Mouse (Mus musculus): Measurements from ENCODE around the gene Idh3a. TPM values are rescaled to one million over a fixed set of nuclear protein-coding genes. Genes with fewer than 3 reads are reported as not detected.

The Idh3a gene
- polyA plus RNA-seq, 1 experiment, result 25.0 TPM

- TF ChIP-seq GATA1 (IDR thresholded peaks at IDR 0.05; ENCODE audit: low read length), result no peak
Observed at GRCm38 (mm10) chr9:54566958-54567357, 19.2 kb upstream of the Idh3a start.

DNA sequence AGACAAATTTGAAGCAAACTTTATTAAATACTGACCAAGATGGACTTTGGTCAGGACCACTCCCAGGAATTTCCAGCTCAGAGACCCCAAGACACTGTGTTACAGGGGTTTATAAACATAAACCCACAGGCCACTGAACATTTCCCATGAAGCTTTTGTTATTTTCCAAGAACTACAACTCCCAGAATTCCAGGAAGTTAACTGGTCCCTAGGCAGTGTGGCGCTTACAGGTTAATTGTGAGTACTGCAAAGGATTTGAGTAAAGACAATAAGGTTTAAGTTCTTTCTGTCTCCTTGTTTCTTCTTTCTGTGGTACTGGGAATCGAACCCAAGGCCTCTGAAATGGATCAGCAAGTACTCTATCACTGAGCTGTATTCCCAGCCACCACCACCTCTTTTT lies 17.4 kb upstream of the Idh3a start:
- no peak for TF ChIP-seq GATA1 (IDR thresholded peaks at IDR 0.05; ENCODE audit: low read length)

DNA sequence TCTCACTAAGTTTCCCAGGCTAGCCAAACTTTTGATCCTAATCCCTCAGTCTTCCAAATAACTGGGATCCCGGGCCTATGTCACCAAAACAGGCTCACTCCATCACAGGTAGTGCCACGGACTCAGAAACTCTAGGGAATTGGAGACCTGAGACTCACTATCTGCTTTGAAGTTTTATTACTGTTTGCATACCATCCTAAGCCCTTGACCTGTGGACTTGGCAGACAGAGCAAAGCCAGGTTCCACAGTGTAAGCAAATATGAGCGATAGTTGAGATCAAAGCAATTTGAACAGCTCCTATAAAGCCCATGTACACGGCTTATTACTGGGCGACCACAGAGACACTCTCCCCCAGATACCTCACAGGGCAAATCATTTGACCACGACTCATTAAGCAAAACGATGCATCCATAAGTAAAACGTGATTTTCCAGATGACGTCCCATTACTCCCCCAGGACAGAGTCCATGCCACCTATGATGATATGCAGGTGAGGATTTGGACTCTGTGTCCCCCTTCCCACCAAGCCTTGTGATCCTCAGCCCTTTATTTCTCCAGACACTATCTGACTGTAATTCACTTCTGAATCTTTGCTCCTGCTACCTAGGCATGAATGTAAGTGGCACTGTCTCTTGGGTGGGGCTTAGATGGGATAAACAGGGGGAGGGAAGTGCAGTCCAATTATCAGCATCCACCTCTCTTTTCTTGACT lies 14.8 kb upstream of the Idh3a start:
- TF ChIP-seq GATA1 (IDR thresholded peaks at IDR 0.05; ENCODE audit: low read length), result no peak

DNA sequence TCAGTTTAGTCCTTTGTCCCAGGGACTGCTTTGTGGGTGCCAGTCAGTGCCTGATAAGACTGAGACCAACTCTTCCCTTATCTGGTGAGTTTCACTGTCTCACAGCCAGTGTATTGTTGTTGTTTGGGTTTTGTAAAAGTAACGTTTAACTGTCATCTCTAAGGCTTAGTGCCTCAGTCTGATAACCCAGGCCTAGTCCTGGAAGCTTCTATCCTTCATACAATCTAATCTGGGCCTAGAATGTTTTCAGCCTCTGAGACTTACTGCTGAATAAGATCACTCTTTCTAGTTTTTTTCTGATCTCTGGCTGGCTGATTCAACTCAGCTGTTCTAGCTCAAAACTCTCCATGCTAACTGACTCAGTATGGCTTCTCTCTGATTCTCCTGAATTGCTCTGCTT lies 2.4 kb upstream of the Idh3a start:
- peak; percentile 60 for TF ChIP-seq GATA1 (IDR thresholded peaks at IDR 0.05; ENCODE audit: low read length)

DNA sequence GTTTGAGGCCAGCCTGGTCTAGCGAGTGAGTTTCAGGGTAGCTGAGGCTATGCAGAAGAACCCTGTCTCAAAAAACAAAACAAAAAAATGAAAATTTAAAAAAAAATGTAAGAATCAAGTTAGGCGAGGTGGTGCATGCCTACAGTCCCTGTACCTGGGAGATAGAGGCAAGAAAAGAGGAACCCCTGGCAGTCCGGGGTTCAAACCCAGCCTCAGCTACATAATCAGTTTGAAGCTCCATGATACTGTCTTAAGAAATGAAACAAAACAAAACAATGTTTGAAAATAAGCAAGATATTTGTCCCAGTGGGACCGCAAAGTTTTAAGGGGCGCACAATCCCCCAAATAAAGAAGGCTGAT lies 315 bp upstream of the Idh3a start:
- no peak for TF ChIP-seq GATA1 (IDR thresholded peaks at IDR 0.05; ENCODE audit: low read length)

- no peak for TF ChIP-seq GATA1 (IDR thresholded peaks at IDR 0.05; ENCODE audit: low read length)
Observed at GRCm38 (mm10) chr9:54587863-54588262, 1.7 kb downstream of the Idh3a start.

DNA sequence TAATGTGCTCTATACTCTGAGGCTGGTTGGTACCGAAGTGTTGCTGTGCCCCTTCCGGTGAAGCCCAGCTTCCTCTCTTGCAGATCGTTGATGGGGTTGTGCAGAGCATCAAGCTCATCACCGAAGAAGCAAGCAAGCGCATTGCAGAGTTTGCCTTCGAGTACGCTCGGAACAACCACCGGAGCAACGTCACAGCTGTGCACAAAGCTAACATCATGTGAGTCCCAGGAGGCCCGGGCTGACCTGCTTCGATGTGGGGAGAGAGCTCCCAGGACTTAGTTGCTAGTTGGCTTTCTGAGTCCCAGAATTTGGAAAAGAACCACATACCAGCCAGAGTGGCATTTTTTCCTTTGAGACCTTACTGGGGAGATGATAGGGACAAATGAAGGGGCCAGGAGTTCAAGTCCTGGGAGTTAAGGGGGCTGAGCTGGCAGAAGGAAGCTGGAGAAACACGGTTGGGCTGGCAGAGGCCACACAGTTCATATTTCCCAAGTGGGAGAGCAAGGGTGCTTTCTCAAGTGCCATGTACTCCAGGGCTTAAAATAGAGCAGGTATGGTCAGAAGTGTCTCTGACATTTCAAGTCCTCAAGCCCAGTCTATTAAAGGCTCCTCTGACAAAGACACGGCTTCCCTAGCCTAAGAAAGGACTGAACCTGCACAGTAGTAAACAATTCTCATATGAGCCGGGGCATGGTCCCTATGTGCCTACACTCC lies 10.8 kb downstream of the Idh3a start:
- TF ChIP-seq GATA1 (IDR thresholded peaks at IDR 0.05; ENCODE audit: low read length), result no peak

- TF ChIP-seq GATA1 (IDR thresholded peaks at IDR 0.05; ENCODE audit: low read length), result no peak
Observed at GRCm38 (mm10) chr9:54602386-54602785, 16.3 kb downstream of the Idh3a start.

DNA sequence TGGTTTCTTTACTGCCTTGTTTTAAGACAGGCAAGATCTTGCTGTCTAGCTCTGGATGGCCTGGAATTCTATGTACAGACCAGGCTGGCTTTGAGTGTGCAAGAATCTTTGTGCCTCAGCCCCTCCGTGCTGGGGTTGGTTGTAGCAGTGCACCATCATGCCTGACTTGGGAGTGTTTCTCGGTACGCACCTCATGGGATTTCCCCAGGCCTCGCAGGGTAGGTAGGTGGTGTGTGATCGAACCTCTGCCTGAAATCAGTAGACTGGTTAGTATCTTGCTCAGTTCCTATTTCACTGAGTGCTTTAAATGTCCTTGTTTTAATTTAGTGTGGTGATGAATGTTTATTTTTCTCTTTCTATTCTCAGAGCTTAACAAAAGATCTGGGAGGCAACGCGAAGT lies 16.8 kb downstream of the Idh3a start:
- TF ChIP-seq GATA1 (IDR thresholded peaks at IDR 0.05; ENCODE audit: low read length), result no peak

DNA sequence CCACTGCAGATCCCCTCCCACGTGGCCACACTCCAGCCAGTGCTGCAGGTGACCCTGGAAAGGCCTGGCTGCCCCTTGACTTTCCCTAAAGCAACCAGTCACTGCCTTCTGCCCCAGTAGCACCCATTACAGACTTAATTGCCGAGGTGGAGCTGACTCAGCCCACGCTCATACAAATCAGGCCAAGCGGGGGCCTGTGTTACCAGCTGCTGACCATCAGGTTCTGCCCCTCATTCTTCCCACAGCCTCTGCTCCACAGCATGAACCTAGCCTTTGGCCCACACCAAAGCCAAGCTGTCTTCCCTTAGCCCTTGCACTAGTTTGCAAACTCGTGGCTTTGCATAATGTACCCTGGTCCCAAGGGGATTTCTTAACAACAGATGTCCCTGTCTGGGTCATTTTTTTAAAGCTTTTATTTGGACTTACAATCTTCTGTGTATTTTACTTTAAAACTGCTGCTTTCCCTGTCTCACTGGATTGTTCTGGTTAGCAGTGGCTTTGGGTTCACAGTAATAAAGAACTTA lies 18.1 kb downstream of the Idh3a start:
- TF ChIP-seq GATA1 (IDR thresholded peaks at IDR 0.05; ENCODE audit: low read length), result no peak

DNA sequence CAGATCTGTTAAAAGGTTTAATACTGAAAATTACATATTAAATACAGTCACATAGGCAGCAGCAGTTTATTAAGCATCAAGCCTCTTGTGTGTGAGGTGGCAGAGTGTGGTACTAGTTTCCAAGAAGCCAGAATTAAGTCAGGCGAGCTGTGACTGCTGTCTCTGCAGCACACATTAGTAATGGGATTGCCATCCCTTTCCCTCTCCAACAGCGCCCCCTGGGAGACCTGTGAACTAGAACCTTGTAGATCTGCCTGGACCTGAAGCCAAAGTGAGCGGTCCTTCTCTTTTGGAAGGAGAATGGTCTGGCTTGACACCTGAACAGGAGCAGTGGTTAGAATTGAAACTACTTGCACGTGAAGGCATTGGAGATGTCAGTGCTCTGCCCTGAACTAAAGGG lies 18.8 kb downstream of the Idh3a start:
- no peak for TF ChIP-seq GATA1 (IDR thresholded peaks at IDR 0.05; ENCODE audit: low read length)

DNA sequence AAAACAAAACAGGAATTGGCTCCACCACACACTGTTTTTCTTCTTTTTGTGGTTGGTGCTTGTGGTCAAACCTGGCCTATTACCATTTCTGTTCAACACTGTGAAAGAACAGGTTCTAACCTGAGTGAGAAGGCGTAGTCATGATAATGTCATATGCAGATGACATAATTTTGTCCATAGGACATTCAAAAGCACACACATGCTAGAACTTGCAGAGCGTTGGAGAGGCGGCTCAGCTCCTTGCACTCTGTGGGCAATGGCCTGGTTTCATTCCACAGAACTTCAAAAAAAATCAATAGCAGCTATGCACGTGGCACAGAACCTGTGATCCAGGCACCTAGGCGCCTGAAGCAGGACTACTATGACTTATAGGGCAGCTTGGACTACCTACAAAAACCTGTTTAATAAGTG lies 26.7 kb downstream of the Idh3a start:
- no peak for TF ChIP-seq GATA1 (IDR thresholded peaks at IDR 0.05; ENCODE audit: low read length)

DNA sequence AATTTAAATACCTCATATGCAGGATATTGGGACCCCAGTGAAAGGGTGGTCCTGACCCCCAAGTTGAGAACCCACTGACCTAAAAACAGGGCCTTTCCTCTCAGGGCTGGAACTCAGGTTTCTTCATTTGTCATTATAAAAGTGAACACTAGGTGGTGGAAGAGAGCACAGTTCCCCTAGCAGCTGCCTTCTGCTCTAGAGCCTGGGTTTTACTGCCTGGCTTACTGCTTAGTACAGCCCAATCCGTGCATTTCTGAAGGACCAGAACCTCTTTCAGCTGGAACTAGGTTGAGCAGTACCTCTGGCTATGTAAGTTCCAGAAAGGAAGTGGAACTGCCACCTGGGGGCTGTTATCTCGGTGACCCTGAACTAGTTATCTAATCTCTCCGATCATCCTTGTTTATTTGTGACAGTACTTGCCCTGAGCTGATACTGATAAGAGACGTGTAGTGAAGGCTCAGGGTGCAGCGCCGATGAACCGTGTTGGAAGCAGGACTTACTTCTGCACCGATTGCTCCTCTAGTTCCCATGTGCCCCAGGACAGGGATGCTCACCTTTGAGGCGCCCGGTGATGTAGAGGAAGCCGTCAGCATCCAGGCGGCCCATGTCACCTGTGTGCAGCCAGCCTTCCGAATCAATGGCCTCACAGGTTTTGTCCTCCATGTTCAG lies 28.2 kb downstream of the Idh3a start:
- no peak for TF ChIP-seq GATA1 (IDR thresholded peaks at IDR 0.05; ENCODE audit: low read length)

DNA sequence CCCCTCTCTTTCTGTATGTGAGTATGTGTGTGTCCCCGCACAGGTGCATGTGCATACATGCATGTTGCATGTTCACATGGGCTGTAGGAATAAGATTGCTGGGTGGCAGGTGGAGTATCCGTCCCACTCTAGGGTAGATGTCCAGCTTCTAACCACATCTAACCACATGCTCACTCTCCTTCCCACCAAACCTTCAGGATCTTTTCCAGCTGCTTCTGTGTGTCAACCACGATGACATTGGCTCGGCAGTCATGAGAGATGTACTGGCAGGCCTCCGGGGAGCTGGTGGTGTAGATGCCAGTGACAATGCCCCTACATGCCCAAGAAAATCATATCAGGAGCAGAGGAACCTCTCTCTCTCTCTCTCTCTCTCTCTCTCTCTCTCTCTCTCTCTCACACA lies 41.1 kb downstream of the Idh3a start:
- TF ChIP-seq GATA1 (IDR thresholded peaks at IDR 0.05; ENCODE audit: low read length), result no peak

DNA sequence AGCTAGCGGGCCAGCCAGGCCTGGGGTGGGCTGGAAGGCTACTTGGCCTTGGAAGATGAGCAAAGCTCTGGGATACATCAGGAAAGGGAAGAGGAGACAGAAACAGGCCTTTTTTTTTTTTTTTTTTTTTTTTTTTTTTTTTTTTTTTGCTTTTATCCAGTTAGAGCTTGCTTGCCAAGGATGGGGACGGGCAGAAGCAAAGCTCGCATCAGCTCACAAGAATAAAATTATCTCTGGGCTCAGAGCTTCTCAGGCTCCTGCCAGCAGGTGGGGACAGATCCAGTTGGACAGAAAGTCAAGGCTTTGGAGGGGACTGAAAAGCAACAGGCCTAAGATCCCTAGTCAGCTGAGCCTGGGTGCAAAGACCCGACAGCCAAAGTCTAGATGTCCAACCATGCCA lies 42.6 kb downstream of the Idh3a start:
- TF ChIP-seq GATA1 (IDR thresholded peaks at IDR 0.05; ENCODE audit: low read length), result no peak

DNA sequence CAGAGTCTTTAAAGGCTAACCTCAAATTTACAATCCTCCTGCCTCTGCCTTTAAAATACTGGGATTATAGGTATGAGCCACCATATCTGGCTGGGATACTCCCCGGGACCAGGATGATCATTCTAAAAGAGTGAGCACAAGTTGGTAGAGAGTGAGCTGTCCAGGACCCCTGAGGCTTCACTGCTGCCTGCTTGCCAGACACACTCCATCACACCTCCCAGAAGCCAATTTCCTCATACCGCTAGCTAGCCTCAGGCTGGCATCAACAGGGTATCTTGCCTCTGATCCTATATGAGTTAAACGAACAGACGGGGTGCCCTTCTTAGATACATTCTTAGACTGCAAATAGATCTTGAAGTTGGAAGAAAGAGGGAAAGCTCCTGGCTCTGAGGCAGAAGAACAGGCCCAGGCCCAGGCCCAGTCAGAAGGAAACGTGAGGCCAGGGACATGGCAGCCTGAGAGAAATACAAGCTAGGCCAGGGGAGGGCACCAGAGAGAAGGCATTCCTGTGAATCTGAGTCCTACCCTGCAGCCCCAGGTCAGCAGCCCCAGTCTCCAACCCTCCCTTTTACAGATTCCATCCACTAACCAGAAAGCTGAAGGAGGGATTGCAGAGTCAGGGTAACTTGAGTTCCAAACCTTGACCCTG lies 43.6 kb downstream of the Idh3a start:
- no peak for TF ChIP-seq GATA1 (IDR thresholded peaks at IDR 0.05; ENCODE audit: low read length)

Data from G1E-ER4 (cell line).